Mouse (Mus musculus) stomach, embryonic 15.5 days (tissue): ENCODE data around the gene Abcc4. TPM values are rescaled to one million over a fixed set of nuclear protein-coding genes. Genes with fewer than 3 reads are reported as not detected.

Experiments
- ATAC-seq: fragments of 200-750 bp; cut with Nextera tagmentation; 2 replicates; pipeline ENCODE4 v1.8.0; 2017; ENCODE audit warnings: low read depth, moderate number of reproducible peaks, moderate TSS enrichment; ENCODE audit not compliant: insufficient read depth, low FRiP score
- H3K27ac ChIP-seq: fragments of 300-500 bp; sonication (generic); 2 replicates; pipeline ENCODE4 v1.5.1; 2015; ENCODE audit warnings: mild to moderate bottlenecking, inconsistent platforms
- H3K27me3 ChIP-seq: fragments of 300-500 bp; sonication (generic); replicated peaks from 2 replicates; pipeline ENCODE4 v1.6.1; 2015; ENCODE audit warnings: inconsistent platforms
- H3K36me3 ChIP-seq: fragments of 300-500 bp; sonication (generic); 2 replicates; pipeline ENCODE4 v1.6.1; 2015; ENCODE audit warnings: inconsistent platforms
- H3K4me1 ChIP-seq: fragments of 300-500 bp; sonication (generic); 2 replicates; pipeline ENCODE4 v1.6.1; 2015; ENCODE audit warnings: inconsistent platforms
- H3K4me2 ChIP-seq: fragments of 300-500 bp; sonication (generic); 2 replicates; pipeline ENCODE4 v1.6.1; 2015; ENCODE audit warnings: mild to moderate bottlenecking, inconsistent platforms
- H3K4me3 ChIP-seq: fragments of 300-500 bp; sonication (generic); replicated peaks from 2 replicates; pipeline ENCODE4 v1.5.1; 2015; ENCODE audit warnings: inconsistent platforms
- H3K9ac ChIP-seq: fragments of 300-500 bp; sonication (generic); 2 replicates; pipeline ENCODE4 v1.6.1; 2015; ENCODE audit warnings: inconsistent platforms
- H3K9me3 ChIP-seq: fragments of 300-500 bp; sonication (generic); 2 replicates; pipeline ENCODE4 v1.6.1; 2016; ENCODE audit warnings: inconsistent platforms
- WGBS: fragments of 180-500 bp; shearing (Covaris S2); methylation state at CpG from one replicate; pipeline ENCODE4 v1.1.7; 2015; 5-methylcytosine and 5-hydroxymethylcytosine counted together
- polyA plus RNA-seq: library from polyadenylated mRNA; unstranded; fragments of >200 nt; fragmentation: Nextera tagmentation; extraction: Ambion mirVana; gene quantifications from 2 replicates; pipeline ENCODE4 v1.2.1, GENCODE M21; 2015

Abcc4 gene
- 4.0 and 4.6 TPM in 2 replicates for polyA plus RNA-seq

DNA sequence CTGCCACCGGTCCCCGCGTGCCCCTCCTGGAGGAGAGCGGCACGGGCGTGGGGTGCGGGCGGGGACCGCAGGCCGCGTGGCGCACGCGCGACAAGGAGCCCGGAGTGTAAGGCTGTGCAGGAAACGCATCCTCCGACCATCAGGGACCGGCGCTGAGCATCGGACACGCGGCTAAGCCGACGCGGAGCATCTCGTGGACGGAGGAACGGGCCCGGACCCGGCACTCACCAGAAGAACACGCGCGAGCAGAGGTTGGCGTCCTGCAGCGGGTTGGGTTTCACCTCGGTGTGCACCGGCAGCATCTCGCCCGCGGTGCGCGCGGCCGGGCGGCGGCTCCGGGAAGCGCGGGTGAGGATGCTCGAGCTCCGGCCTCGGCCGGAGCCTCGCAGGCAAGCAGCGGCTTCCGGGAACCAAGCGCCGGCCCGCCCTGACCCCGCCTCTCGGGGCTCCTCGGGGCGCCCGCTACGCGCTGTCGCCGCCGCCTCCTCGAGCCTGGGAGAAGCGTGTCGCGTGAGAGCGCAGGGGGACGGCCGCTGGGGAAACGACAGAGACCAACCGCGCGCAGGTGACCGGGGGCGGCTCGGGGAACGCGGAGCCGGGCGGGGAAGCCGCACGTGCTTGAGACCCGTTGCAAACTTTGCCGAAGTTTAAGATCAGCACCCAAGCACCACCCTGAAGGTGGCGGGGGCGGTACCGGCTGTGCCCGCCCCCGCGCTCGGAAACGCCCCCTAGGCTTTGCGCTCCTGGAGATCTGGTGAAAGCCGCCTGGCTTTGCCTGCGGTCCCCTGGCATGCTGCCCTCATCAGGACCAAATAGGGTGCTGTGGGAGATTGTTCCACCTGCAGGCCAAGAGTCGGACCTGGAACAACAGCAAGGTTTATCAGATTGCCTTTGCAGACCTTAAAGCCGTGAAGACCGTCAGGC is at the start of gene Abcc4:
Abcc4 (minus strand) TSS at position 412 of the 924 bp plus-strand sequence.
- peak; percentile 87 for ATAC-seq
- peaks cover 13% of the 10 kb centered on the region; the same call in 1 of the 2 replicates for H3K4me1 ChIP-seq

DNA sequence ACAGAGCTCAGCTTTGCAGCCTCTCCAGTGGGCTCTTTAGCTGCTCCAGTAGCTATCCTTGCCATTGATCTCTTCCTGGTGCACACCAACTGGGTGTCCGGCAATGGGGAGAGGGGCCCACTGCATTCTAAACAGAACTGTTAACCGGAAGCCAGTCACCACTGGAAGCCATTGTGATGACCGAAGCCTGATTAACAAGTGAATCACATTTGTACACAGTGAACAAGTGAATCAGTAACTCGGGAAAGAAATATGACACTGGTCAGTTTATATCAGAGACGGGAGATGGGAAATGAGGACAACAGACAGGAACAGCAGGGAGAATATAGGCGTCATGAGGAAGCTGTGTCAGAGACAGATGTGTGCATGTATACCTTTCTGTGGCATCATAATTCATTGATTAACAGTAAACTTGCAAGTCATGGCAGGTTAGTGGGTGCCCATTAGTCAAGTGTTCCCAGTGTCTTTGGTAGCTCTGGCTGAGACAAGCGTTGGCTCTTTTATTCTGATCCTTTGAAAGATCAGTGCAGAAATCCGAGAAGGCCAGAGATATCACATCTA is 45.3 kb upstream of the Abcc4 start:
- no peaks in the 10 kb centered on the region for H3K27me3 ChIP-seq
- no peak overlapping the region for H3K4me3 ChIP-seq
- no peak for ATAC-seq
- H3K4me2 ChIP-seq = no peak overlapping the region
- no peaks in the 10 kb centered on the region for H3K9me3 ChIP-seq
- no peaks in the 10 kb centered on the region for H3K4me1 ChIP-seq
- no peak overlapping the region for H3K9ac ChIP-seq
- WGBS = 69% methylated on average over 8 of the region's 8 CpGs
- H3K36me3 ChIP-seq = no peaks in the 10 kb centered on the region
- H3K27ac ChIP-seq = no peak overlapping the region

More for the DNA sequence above, at the start of gene Abcc4:
- Histone ChIP-seq H3K9me3 (no peaks in the 10 kb centered on the region), H3K4me3 (peak within 1 kb of the TSS; percentile 60), H3K4me2 (peak within 1 kb of the TSS; percentile 97), H3K36me3 (no peaks in the 10 kb centered on the region), H3K27me3 (0 out of 2 replicates have a peak, but pooled peaks cover 5% of the 10 kb centered on the region), H3K27ac (peak within 1 kb of the TSS; percentile 64), H3K9ac (peak within 1 kb of the TSS; percentile 49)
- under 1% methylated on average over 105 of the region's 106 CpGs for WGBS

DNA sequence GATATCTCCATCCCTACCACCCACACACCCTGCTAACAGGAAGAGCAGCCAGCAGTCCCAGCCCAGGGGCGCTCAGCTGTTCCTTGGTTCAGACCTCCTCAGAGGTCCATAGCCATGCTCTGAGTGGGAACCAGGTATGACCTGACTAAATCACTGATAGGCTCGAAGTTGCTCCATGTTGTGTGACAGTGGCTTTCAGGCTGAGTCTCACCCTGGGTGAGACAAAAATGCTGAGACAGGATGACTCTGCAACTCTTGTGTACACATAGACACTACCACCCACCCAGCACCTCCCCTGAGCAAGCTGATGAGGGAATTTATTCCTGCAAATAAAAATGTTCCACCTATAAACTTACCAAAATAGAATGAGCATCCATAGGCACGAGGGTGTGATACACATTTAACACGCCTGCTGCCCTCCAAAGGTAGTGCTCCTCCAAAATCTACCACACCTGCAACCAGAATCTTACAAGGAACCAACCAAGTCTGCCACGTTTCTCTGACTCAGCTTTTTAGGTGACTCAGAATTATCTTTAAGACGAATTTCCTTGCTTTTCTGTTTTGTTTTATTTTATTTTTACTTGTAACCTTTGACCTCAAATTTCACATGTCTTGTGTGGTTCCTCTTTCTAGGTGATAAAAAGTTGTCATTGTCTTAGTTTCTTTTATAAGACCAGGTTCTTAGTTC is 44.6 kb upstream of the Abcc4 start:
- no peak overlapping the region for H3K9ac ChIP-seq
- ATAC-seq = peak; percentile 82
- no peaks in the 10 kb centered on the region for H3K9me3 ChIP-seq
- H3K4me2 ChIP-seq = no peak overlapping the region
- H3K27me3 ChIP-seq = no peaks in the 10 kb centered on the region
- 74% methylated on average over 6 of the region's 6 CpGs for WGBS
- H3K27ac ChIP-seq = no peak overlapping the region
- H3K4me3 ChIP-seq = no peak overlapping the region
- H3K36me3 ChIP-seq = no peaks in the 10 kb centered on the region
- H3K4me1 ChIP-seq = no peaks in the 10 kb centered on the region

DNA sequence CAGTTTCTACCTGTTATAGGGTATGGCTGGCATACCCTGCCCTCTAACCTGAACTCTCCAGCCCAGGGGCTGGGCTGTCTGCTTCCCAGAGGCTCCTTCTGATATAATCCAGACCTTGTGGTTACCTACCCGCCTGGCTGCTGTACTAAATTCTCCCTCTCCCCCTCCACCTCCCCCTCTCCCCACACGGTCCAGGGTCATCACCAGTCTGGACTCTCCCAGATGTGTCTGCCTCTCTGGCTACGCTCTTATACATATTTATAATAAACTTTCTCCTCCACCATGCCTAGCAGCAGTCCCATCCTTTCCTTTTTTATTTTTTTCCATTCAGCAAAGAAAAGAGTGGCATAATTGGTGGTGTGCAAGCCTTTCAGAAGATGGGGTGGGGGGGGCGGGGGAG is 43.7 kb upstream of the Abcc4 start:
- WGBS = 53% methylated on average over 4 of the region's 4 CpGs
- no peaks in the 10 kb centered on the region for H3K9me3 ChIP-seq
- H3K4me2 ChIP-seq = no peak overlapping the region
- no peaks in the 10 kb centered on the region for H3K27me3 ChIP-seq
- no peak overlapping the region for H3K27ac ChIP-seq
- no peak overlapping the region for H3K4me3 ChIP-seq
- H3K9ac ChIP-seq = no peak overlapping the region
- no peaks in the 10 kb centered on the region for H3K36me3 ChIP-seq
- no peak for ATAC-seq
- no peaks in the 10 kb centered on the region for H3K4me1 ChIP-seq

DNA sequence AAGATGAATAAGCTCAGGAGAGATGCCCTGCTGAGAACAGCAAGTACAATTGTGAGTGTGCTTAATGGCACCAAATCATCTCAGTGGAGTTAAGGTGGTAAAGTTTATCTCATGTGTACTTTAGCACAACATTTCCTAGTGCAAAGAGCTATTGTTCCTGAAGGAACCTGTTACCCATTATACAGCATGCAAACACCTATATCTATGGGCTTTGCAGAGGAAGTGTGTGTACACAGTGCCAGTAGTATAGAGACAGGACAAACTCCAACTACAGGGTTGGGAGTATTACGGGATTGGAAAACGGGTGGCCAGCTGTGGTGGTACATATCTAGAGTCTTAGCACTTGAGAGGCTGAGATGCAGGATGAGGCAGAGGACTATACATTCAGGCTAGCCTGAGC is 43.0 kb upstream of the Abcc4 start:
- Histone ChIP-seq H3K4me2 (no peak overlapping the region), H3K27ac (no peak overlapping the region), H3K4me3 (no peak overlapping the region), H3K4me1 (no peaks in the 10 kb centered on the region), H3K9ac (no peak overlapping the region), H3K27me3 (no peaks in the 10 kb centered on the region), H3K36me3 (no peaks in the 10 kb centered on the region), H3K9me3 (no peaks in the 10 kb centered on the region)
- ATAC-seq = peak; percentile 88
- 64% methylated on average over 2 of the region's 2 CpGs for WGBS

DNA sequence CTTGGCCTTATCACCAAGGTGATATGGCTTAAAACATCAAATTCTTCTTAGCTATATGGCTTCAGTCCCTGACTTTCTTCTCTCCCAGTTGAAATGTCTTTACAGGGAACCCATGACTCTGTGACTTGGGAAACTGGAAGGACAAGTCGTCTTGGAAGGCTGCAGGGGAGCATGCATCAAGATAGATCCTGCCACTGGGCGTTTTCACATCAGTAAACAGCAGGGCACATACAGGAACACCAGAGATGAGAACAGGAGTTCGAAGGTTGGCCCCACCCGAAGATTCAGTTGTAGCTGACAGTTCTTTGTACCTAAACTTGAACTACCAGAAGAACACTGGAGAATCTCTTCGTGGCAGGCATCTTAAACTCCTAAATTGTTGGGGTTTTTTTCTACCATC is 36.8 kb upstream of the Abcc4 start:
- Histone ChIP-seq H3K27me3 (no peaks in the 10 kb centered on the region), H3K9ac (no peak overlapping the region), H3K4me1 (no peaks in the 10 kb centered on the region), H3K27ac (no peak overlapping the region), H3K36me3 (no peaks in the 10 kb centered on the region), H3K9me3 (no peaks in the 10 kb centered on the region), H3K4me3 (no peak overlapping the region), H3K4me2 (no peak overlapping the region)
- ATAC-seq = no peak
- 68% methylated on average over 5 of the region's 5 CpGs for WGBS

DNA sequence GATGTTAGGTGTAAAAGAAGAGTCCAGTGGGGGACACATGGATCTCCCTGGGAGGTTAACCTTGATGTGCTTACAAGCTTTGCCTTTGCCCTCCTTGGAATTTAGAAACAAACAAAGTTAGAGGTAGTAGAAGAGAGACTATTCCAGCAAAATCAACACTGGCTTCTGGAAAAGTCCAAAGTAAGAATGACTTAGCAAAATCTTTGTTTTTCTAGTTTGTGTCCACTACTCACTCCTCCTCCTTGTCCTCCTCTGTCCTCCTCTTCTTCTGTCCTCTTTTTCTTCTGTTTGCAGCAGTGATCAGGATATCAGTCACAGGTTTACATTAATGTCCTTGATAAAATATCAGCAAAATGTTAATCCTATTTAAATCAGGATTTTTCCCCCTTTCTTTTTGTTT is 35.8 kb upstream of the Abcc4 start:
- Histone ChIP-seq H3K4me3 (no peak overlapping the region), H3K36me3 (no peaks in the 10 kb centered on the region), H3K27ac (no peak overlapping the region), H3K27me3 (no peaks in the 10 kb centered on the region), H3K4me1 (no peaks in the 10 kb centered on the region), H3K9ac (no peak overlapping the region), H3K4me2 (no peak overlapping the region), H3K9me3 (no peaks in the 10 kb centered on the region)
- no peak for ATAC-seq

DNA sequence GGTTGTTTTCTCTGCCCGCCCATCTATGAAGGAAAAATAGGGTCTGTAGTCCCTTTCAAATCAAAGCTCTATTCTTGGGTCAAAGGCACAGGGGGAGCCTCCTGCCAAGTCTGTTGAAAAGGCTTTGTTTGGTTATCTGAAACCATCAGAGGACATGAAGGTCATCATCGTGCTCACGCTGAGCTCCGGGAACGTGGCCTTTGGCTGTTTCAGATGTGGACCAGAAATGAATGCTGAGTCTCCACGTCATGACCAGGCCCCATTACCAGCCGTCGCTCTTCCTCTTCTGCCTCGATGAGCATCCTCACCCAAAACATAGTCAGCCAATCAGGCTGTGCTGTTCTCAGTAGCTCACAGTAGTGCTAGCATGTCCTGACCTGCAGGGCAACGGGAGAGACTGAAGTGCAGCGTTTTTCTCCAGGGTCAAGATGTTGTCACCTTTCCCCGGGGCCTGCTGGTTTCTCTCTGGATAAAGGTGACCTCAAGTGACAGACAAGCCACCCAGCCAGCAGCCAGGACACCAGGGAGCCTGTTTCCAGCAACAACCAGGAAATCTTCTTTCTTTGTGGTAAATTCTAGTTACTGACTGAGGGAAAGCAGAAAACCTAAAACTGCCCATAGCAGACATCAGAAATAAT is 31.4 kb upstream of the Abcc4 start:
- Histone ChIP-seq H3K4me2 (no peak overlapping the region), H3K9ac (no peak overlapping the region), H3K4me1 (no peaks in the 10 kb centered on the region), H3K9me3 (no peaks in the 10 kb centered on the region), H3K4me3 (no peak overlapping the region), H3K27me3 (no peaks in the 10 kb centered on the region), H3K36me3 (no peaks in the 10 kb centered on the region), H3K27ac (no peak overlapping the region)
- ATAC-seq = no peak
- 35% methylated on average over 12 of the region's 12 CpGs for WGBS

DNA sequence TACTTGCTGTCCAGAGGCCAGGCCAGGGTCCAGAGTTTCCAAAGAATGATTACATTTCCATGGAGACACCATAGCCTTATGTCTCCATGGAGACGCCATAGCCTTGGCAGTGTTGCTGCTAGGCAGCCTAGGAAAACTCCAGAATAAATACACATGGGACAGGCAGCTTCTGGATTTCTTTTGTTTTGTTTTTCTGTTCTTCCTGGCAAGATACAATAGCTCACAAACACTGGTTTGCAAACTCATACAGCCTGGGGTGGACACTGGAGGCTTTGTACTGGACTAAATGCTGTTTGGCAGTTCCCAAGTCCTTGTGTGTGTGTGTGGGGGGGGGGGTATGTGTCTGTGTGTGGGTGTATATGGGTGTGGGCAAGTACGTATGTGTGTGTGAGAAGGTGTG is 29.1 kb upstream of the Abcc4 start:
- Histone ChIP-seq H3K9ac (no peak overlapping the region), H3K9me3 (no peaks in the 10 kb centered on the region), H3K4me2 (no peak overlapping the region), H3K4me1 (no peaks in the 10 kb centered on the region), H3K27ac (no peak overlapping the region), H3K27me3 (no peaks in the 10 kb centered on the region), H3K4me3 (no peak overlapping the region), H3K36me3 (no peaks in the 10 kb centered on the region)
- WGBS = 61% methylated on average over 2 of the region's 2 CpGs
- ATAC-seq = 0 out of 2 replicates have a peak, but pooled peaks have one; percentile 18

DNA sequence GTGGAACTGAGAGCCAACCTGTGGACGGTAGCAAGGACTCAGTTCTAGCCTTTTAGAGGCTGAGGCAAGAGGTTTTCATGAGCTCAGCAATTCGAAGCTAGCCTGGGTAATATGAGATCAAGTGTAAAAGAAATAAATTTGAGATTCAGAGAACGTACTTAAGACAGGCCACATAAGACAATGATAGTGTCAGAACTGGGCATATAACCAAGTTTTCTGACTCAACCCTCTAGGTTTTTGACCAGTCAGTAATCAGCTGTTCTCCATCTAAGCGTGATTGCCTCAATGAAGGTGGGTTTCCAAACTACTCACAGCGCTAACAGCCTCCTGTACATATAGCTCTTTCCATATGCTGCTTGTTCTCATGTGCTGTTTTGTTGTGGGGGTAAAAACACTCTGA is 27.1 kb upstream of the Abcc4 start:
- no peaks in the 10 kb centered on the region for H3K36me3 ChIP-seq
- no peak overlapping the region for H3K9ac ChIP-seq
- no peak overlapping the region for H3K4me2 ChIP-seq
- H3K27ac ChIP-seq = no peak overlapping the region
- ATAC-seq = no peak
- WGBS = 81% methylated on average over 5 of the region's 5 CpGs
- no peak overlapping the region for H3K4me3 ChIP-seq
- no peaks in the 10 kb centered on the region for H3K27me3 ChIP-seq
- H3K9me3 ChIP-seq = no peaks in the 10 kb centered on the region
- no peaks in the 10 kb centered on the region for H3K4me1 ChIP-seq

DNA sequence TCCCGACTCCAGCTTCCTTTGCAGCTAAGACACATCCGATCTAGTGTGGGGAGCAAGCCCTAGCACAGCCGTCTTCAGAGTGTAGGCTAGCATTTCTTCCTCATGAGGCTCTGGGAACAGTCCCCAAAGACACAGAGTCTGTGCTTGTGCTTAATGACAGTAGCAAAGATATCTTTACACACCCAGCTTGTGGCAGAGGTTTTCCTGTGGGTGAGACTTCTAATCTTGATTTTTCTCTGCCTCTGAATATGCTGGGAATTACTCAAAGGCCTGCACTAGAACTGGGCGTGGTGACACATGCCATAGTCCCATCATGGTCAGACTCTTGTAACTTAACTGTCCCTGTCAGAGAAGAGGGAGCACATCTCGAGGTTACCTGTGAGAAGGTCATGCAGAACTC is 24.6 kb upstream of the Abcc4 start:
- H3K36me3 ChIP-seq = no peaks in the 10 kb centered on the region
- 83% methylated on average over 5 of the region's 5 CpGs for WGBS
- no peak overlapping the region for H3K27ac ChIP-seq
- H3K27me3 ChIP-seq = no peaks in the 10 kb centered on the region
- H3K4me1 ChIP-seq = no peaks in the 10 kb centered on the region
- H3K4me2 ChIP-seq = no peak overlapping the region
- H3K9me3 ChIP-seq = no peaks in the 10 kb centered on the region
- ATAC-seq = no peak
- H3K9ac ChIP-seq = no peak overlapping the region
- H3K4me3 ChIP-seq = no peak overlapping the region
